Comparison of ENCODE assay signal across 7 mouse cellular contexts in the genomic region with DNA sequence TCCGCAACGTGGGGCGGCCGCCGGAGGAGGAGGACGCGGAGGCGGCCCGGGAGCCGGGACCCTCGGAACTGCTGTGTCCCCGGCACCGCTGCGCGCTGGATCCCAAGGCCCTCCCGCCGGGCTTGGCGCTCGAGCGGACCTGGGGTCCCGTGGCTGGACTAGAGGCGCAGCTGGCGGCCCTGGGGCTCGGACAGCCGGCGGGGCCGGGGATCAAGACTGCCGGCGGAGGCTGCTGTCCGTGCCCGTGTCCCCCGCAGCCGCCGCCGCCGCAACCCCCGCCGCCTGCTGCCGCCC. TPM values are rescaled to one million over a fixed set of nuclear protein-coding genes. Genes with fewer than 3 reads are reported as not detected.
DNase-seq lines count a peak whose midpoint lies in the region; ATAC-seq lines count a peak whose summit lies in the region.

No protein-coding gene starts in this region.

- H3K4me2 ChIP-seq in forebrain, embryonic 16.5 days (ENCODE audit: low read length): peak overlapping the region; percentile 66
- peak overlapping the region; percentile 83 for H3K4me2 ChIP-seq in midbrain, embryonic 12.5 days (replicated peaks)

- H3K27me3 ChIP-seq in megakaryocyte, embryonic 14.5 days (replicated peaks): no peaks in the 10 kb centered on the region
- no peaks in the 10 kb centered on the region for H3K27me3 ChIP-seq in forebrain, embryonic 16.5 days (replicated peaks; ENCODE audit: control insufficient read depth, insufficient read depth, low read length)
- no peaks in the 10 kb centered on the region for H3K27me3 ChIP-seq in midbrain, embryonic 12.5 days

- under 1% methylated on average over 28 of the region's 39 CpGs for WGBS in forebrain, embryonic 16.5 days
- WGBS in midbrain, embryonic 12.5 days: 0% methylated on average over 36 of the region's 39 CpGs

- H3K9ac ChIP-seq in forebrain, embryonic 16.5 days (replicated peaks; ENCODE audit: low read depth, low read length): peak overlapping the region; percentile 91
- peak overlapping the region; percentile 99 for H3K9ac ChIP-seq in midbrain, embryonic 12.5 days (replicated peaks)

- no peak; the same call in 1 of the 2 replicates for ATAC-seq in megakaryocyte, adult 5-6 weeks (ENCODE audit: poor library complexity, severe bottlenecking)
- ATAC-seq in forebrain, embryonic 16.5 days: no peak; the same call in none of the 2 replicates
- ATAC-seq in midbrain, embryonic 12.5 days (ENCODE audit: low FRiP score, low read depth): 0 out of 2 replicates have a peak, but pooled peaks have one; percentile 2

- peak overlapping the region; percentile 96 for H3K4me3 ChIP-seq in megakaryocyte, embryonic 14.5 days (replicated peaks)
- H3K4me3 ChIP-seq in forebrain, embryonic 16.5 days (replicated peaks; ENCODE audit: low read length): peak overlapping the region; percentile 98
- peak overlapping the region; percentile 99 for H3K4me3 ChIP-seq in midbrain, embryonic 12.5 days

- peak overlapping the region; percentile 80 for H3K27ac ChIP-seq in forebrain, embryonic 16.5 days (ENCODE audit: low read length)
- peak overlapping the region; percentile 85 for H3K27ac ChIP-seq in midbrain, embryonic 12.5 days (replicated peaks)

- H3K9me3 ChIP-seq in megakaryocyte, embryonic 14.5 days: no peaks in the 10 kb centered on the region
- H3K9me3 ChIP-seq in forebrain, embryonic 16.5 days (ENCODE audit: control insufficient read depth, low read length): no peaks in the 10 kb centered on the region
- no peaks in the 10 kb centered on the region for H3K9me3 ChIP-seq in midbrain, embryonic 12.5 days

- peaks cover 38% of the 10 kb centered on the region for H3K4me1 ChIP-seq in megakaryocyte, embryonic 14.5 days
- peaks cover 40% of the 10 kb centered on the region for H3K4me1 ChIP-seq in forebrain, embryonic 16.5 days (replicated peaks; ENCODE audit: control insufficient read depth, insufficient read depth, low read length)
- peaks cover 27% of the 10 kb centered on the region for H3K4me1 ChIP-seq in midbrain, embryonic 12.5 days

- peaks cover 4% of the 10 kb centered on the region for H3K36me3 ChIP-seq in megakaryocyte, embryonic 14.5 days (replicated peaks; ENCODE audit: low read length)
- H3K36me3 ChIP-seq in forebrain, embryonic 16.5 days (ENCODE audit: control insufficient read depth, insufficient read depth): no peaks in the 10 kb centered on the region
- no peaks in the 10 kb centered on the region for H3K36me3 ChIP-seq in midbrain, embryonic 12.5 days

- peak; percentile 65 to 67 for DNase-seq in cerebellum, postnatal 14 days
- DNase-seq in kidney, postnatal 10 days: peak; percentile 67
- peak; percentile 31 to 37 for DNase-seq in urinary bladder, postnatal 36 days (ENCODE audit: low spot score in 2 of 2)

RNA-seq across cellular contexts. Expression of a gene that starts 0.2 kb away (rescaled TPM):
- polyA plus RNA-seq in megakaryocyte, embryonic 14.5 days (2012; ENCODE audit: insufficient read depth, low replicate concordance): 0.91 and 1.5 TPM in 2 replicates
- total RNA-seq in megakaryocyte, adult 5-6 weeks (2015): 4.0 and 4.4 TPM in 2 replicates
- 7.6 and 8.5 TPM in 2 replicates for total RNA-seq in megakaryocyte, adult 5-6 weeks (2017)
- 10.7 and 11.5 TPM in 2 replicates for polyA plus RNA-seq in forebrain, embryonic 16.5 days (2015; fragmentation: Nextera tagmentation; extraction: Ambion mirVana)
- 9.3 and 9.4 TPM in 2 replicates for polyA plus RNA-seq in midbrain, embryonic 12.5 days (2016; fragmentation: Nextera tagmentation; extraction: Ambion mirVana)

RNA-seq across cellular contexts. Expression of a gene that starts 10.7 kb away (rescaled TPM):
- 0.04 TPM in 1 of 2 replicates, not detected in the other for polyA plus RNA-seq in megakaryocyte, embryonic 14.5 days (2012; ENCODE audit: insufficient read depth, low replicate concordance)
- not detected in 2 replicates for total RNA-seq in megakaryocyte, adult 5-6 weeks (2015)
- under 0.01 TPM in 1 of 2 replicates, not detected in the other for total RNA-seq in megakaryocyte, adult 5-6 weeks (2017)
- polyA plus RNA-seq in forebrain, embryonic 16.5 days (2015; fragmentation: Nextera tagmentation; extraction: Ambion mirVana): 0.16 and 0.19 TPM in 2 replicates
- polyA plus RNA-seq in midbrain, embryonic 12.5 days (2016; fragmentation: Nextera tagmentation; extraction: Ambion mirVana): 0.13 and 0.18 TPM in 2 replicates

RNA-seq across cellular contexts. Expression of a gene that starts 47.1 kb away (rescaled TPM):
- 4.6 and 6.9 TPM in 2 replicates for polyA plus RNA-seq in megakaryocyte, embryonic 14.5 days (2012; ENCODE audit: insufficient read depth, low replicate concordance)
- 17.2 and 19.8 TPM in 2 replicates for total RNA-seq in megakaryocyte, adult 5-6 weeks (2015)
- 8.2 and 15.2 TPM in 2 replicates for total RNA-seq in megakaryocyte, adult 5-6 weeks (2017)
- polyA plus RNA-seq in forebrain, embryonic 16.5 days (2015; fragmentation: Nextera tagmentation; extraction: Ambion mirVana): 40.2 and 42.0 TPM in 2 replicates
- polyA plus RNA-seq in midbrain, embryonic 12.5 days (2016; fragmentation: Nextera tagmentation; extraction: Ambion mirVana): 43.2 and 46.5 TPM in 2 replicates

RNA-seq across cellular contexts. Expression of a gene that starts 52.7 kb away (rescaled TPM):
- polyA plus RNA-seq in megakaryocyte, embryonic 14.5 days (2012; ENCODE audit: insufficient read depth, low replicate concordance): 85.6 and 94.5 TPM in 2 replicates
- total RNA-seq in megakaryocyte, adult 5-6 weeks (2015): 7.7 and 9.8 TPM in 2 replicates
- total RNA-seq in megakaryocyte, adult 5-6 weeks (2017): 5.8 and 9.4 TPM in 2 replicates
- polyA plus RNA-seq in forebrain, embryonic 16.5 days (2015; fragmentation: Nextera tagmentation; extraction: Ambion mirVana): 6.9 and 7.5 TPM in 2 replicates
- polyA plus RNA-seq in midbrain, embryonic 12.5 days (2016; fragmentation: Nextera tagmentation; extraction: Ambion mirVana): 6.3 and 7.9 TPM in 2 replicates
